Mouse (Mus musculus) A20 (cell line): ENCODE results near the gene Tamm41.

Experiments
- DNase-seq: peaks from one replicate; pipeline ENCODE4 v3.0.0-alpha.2; 2011; ENCODE audit warnings: low read depth, low spot score

The Tamm41 gene

GRCm38 (mm10) chr6:115027485-115027992 lies 10.1 kb downstream of the Tamm41 start:
- no peak for DNase-seq

GRCm38 (mm10) chr6:115022876-115023275 lies 14.8 kb downstream of the Tamm41 start:
- DNase-seq, result no peak

DNA sequence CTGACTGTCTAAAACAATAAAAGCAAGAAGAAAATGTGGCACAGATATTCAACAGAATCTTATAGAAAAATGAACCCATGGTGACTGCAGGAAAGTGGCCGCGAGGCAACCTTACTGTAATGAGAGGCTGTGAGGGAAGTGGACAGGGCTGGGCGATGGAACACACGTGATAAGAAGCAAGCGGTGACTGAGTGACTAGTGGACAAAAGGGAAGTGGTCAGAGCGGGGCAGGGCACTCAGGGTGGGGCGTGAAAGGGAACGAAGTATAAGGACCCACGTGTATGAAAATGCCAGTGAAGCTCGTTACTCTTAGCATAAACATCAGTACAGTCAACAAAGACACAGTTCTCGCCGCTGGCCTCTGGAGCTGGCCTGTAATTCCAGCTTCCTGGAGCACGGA lies 22.2 kb downstream of the Tamm41 start:
- no peak for DNase-seq

GRCm38 (mm10) chr6:115013574-115013973 lies 24.1 kb downstream of the Tamm41 start:
- no peak for DNase-seq

GRCm38 (mm10) chr6:115011792-115012191 lies 25.9 kb downstream of the Tamm41 start:
- DNase-seq, result no peak

- no peak for DNase-seq
These were observed 26.9 kb downstream of the Tamm41 start for GRCm38 (mm10) chr6:115010815-115011214.

- DNase-seq, result no peak
These were observed 27.4 kb downstream of the Tamm41 start for GRCm38 (mm10) chr6:115010304-115010703.

DNA sequence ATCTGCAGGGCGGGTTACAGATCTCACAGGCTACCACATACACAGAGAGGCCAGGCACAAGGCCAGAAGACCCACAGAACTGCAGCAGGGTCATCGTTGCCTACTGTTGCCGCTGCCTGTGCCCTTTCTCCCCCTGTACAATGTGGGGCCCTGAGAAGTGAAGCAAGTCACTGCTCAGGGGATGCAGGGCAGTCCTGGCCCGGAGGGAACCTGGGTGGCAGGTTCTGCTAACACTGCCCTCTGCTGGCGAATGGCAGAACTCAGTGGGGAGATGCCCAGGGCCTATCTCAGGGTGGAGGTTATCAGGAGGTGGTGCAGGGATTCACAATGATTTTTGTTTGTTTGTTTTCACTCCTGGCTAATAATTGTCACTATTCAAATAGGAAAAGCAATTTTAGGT lies 29.9 kb downstream of the Tamm41 start:
- DNase-seq, result peak; percentile 77

GRCm38 (mm10) chr6:115006948-115007347 lies 30.7 kb downstream of the Tamm41 start:
- no peak for DNase-seq

GRCm38 (mm10) chr6:115006065-115006464 lies 31.6 kb downstream of the Tamm41 start:
- no peak for DNase-seq

- DNase-seq, result no peak
These were observed 32.3 kb downstream of the Tamm41 start for GRCm38 (mm10) chr6:115005351-115005890.

GRCm38 (mm10) chr6:115004636-115005035 lies 33.0 kb downstream of the Tamm41 start:
- DNase-seq, result no peak

GRCm38 (mm10) chr6:114998374-114999031 lies 39.2 kb downstream of the Tamm41 start:
- peak; percentile 39 for DNase-seq

DNA sequence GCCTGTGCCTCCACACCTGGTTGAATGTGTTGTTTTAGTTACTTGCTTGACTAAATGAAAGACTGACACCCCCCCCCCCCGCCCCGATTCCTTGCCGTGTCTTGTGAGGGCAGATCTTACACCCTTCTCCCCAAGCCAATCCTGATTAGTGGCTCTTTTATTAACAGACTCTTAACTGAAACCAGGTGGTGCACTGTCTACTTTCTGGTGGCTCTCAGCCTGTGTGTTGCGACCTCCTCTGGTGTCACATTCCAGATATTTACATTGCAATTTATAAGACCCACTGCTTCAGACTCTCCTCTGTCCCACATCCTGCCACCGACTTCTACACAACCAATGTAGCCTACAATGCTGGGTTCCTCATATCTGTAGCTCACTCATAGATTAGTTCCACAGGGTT lies 40.2 kb downstream of the Tamm41 start:
- no peak for DNase-seq

- no peak for DNase-seq
These were observed 40.8 kb downstream of the Tamm41 start for GRCm38 (mm10) chr6:114996910-114997309.

GRCm38 (mm10) chr6:114994079-114994478 lies 43.6 kb downstream of the Tamm41 start:
- DNase-seq, result no peak

DNA sequence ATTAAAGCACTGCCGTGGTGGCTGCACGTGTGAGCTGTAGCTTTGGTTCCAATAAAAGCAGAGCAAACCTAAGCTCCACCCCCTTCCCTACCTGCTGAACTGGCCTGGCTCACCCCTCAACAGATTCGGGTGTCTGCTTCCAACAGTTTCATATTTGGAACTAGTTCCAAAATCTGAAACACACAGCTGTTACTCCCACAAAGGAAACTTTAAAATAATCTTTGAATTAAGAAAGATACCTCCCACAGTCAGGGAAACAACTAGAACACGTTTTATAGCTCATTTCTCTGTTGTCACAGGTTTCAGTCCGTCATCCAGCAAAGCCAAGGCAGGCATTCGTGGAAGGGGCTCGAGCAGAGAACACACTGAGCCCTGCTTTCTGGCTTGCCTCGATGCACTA lies 44.0 kb downstream of the Tamm41 start:
- no peak for DNase-seq

DNA sequence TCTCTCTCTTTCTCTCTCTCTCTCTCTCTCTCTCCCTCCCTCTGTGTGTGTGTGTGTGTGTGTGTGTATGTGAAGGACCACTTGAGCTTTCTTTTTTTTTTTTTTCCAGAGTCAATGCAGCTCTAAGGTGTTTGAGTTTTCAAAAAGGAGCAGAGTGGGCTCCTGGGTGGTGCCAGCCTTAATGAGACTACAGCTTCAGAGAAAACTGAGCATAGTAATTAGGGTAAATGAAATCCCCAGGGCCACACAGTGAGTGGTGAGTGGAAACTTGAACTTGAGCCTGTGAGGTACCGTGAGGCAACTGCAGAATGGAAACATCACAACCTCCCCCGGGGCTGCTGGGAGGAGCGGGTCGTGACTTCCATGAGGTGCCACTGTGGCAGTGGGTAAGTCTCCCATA lies 45.8 kb downstream of the Tamm41 start:
- DNase-seq, result no peak

GRCm38 (mm10) chr6:114988619-114988980 lies 49.1 kb downstream of the Tamm41 start:
- peak; percentile 67 for DNase-seq

DNA sequence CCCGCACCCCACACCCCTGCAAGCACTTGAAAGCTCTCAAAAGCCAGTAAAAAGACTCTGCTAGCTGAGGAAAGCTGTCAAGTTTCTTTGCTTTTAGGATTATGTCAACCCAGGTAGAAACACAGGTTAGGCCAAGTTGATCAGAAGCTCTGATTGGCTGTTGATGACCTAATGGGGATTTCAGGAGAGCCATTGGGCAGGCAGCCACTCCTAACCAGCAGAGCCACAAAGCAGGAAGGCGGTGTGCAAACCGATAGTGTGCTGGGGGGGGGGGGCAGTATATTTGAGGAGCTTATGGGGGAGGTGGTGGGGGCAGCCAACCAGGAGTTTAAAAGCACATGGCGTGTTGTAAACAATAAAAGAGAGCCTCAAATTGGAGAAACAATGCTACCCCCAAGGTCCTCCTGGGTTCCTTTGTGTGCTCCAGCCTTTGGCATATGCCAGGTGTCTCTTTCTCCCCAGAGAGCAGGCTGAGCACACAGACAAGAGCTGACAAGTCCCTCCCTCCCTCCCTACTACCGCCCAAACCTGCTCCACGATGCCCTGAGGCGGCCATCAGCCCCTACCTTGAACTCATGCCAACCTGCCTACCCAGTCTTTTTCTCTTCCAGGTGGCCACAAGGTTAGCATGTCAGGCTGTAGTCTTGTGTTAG lies 49.6 kb downstream of the Tamm41 start:
- no peak for DNase-seq

DNA sequence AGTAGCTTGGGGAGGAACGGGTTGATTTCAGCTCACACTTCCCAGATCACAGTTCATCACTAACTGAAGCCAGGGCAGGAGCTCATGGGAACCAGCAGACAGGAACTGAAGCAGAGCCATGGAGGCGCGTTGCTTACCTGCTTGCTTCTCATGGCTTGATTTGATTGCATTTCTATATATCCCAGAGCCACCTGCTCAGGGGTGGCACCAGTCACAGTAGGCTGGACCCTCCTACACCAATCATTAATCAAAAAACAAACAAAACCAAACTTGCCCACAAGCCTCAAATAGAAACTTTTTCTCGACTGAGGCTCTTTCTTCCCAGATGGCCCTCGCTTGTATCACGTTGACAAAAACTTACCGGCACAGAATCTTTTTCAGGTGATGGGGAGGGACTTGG lies 55.0 kb downstream of the Tamm41 start:
- no peak for DNase-seq

- no peak for DNase-seq
These were observed 58.0 kb downstream of the Tamm41 start for GRCm38 (mm10) chr6:114979715-114980114.

GRCm38 (mm10) chr6:114976915-114977419 lies 60.7 kb downstream of the Tamm41 start:
- DNase-seq, result no peak
